Comparison of ENCODE assay signal across 15 mouse cellular contexts in genomic region chr3:123893691-123894090, GRCm38 (mm10).
DNase-seq lines count a peak whose midpoint lies in the region; ATAC-seq lines count a peak whose summit lies in the region.
"Had no signal": no experiment of that assay in that cellular context is flagged by ENCODE, and none has a peak within 500 bp of the region (broad histone marks: within the 10 kb centered on the region; RNA-seq: fewer than 3 reads in every experiment).

No protein-coding gene starts in this region.

- DNase-seq in kidney, postnatal 25 days: no peak
- peak; percentile 30 for DNase-seq in Muller cell, postnatal 12 days (ENCODE audit: inconsistent ontology term)
- peak; percentile 22 to 30 for DNase-seq in cerebellum, adult 18-20 months
- DNase-seq in cerebellum, postnatal 36 days: peak; percentile 8 to 27
- no peak for DNase-seq in B cell, adult 2 months
- no peak for DNase-seq in adipocyte (ENCODE audit: low spot score)
- DNase-seq: gastrocnemius, postnatal 14 days; heart, adult 2 months; kidney, adult 9 months; lung, adult 2 months; lung, postnatal 36 days had no signal

- peak; percentile 69; the same call in 1 of the 2 replicates for ATAC-seq in kidney, embryonic 14.5 days (ENCODE audit: low FRiP score, low TSS enrichment)

- no peak overlapping the region for H3K4me2 ChIP-seq in kidney, embryonic 14.5 days (replicated peaks; ENCODE audit: low read depth, low read length)
- H3K4me2 ChIP-seq: embryonic facial prominence, embryonic 13.5 days; heart, embryonic 15.5 days; stomach, embryonic 15.5 days had no signal

- H3K4me3 ChIP-seq in kidney, embryonic 14.5 days (ENCODE audit: low read length): no peak overlapping the region
- H3K4me3 ChIP-seq: embryonic facial prominence, embryonic 13.5 days; heart, adult 2 months; heart, embryonic 15.5 days; stomach, embryonic 15.5 days had no signal

- H3K27me3 ChIP-seq in kidney, embryonic 14.5 days (ENCODE audit: control insufficient read depth, insufficient read depth, low read length): no peaks in the 10 kb centered on the region
- H3K27me3 ChIP-seq: embryonic facial prominence, embryonic 13.5 days; heart, embryonic 15.5 days; stomach, embryonic 15.5 days had no signal

- H3K9ac ChIP-seq in kidney, embryonic 14.5 days (ENCODE audit: low read depth, low read length): no peak overlapping the region
- H3K9ac ChIP-seq: embryonic facial prominence, embryonic 13.5 days; heart, embryonic 15.5 days; stomach, embryonic 15.5 days had no signal

- H3K4me1 ChIP-seq in kidney, embryonic 14.5 days (ENCODE audit: control insufficient read depth, insufficient read depth, low read length): no peaks in the 10 kb centered on the region
- H3K4me1 ChIP-seq: embryonic facial prominence, embryonic 13.5 days; heart, embryonic 15.5 days; stomach, embryonic 15.5 days had no signal

- H3K36me3 ChIP-seq in kidney, embryonic 14.5 days (ENCODE audit: control insufficient read depth, insufficient read depth, low read length): no peaks in the 10 kb centered on the region
- H3K36me3 ChIP-seq: embryonic facial prominence, embryonic 13.5 days; heart, embryonic 15.5 days; stomach, embryonic 15.5 days had no signal

- H3K9me3 ChIP-seq in kidney, embryonic 14.5 days (ENCODE audit: control insufficient read depth, low read length): no peaks in the 10 kb centered on the region
- H3K9me3 ChIP-seq: embryonic facial prominence, embryonic 13.5 days; heart, embryonic 15.5 days; stomach, embryonic 15.5 days had no signal

- no peak overlapping the region for H3K27ac ChIP-seq in kidney, embryonic 14.5 days (ENCODE audit: low read depth, low read length)
- H3K27ac ChIP-seq: embryonic facial prominence, embryonic 13.5 days; heart, adult 2 months; heart, embryonic 15.5 days; stomach, embryonic 15.5 days had no signal

- WGBS in kidney, embryonic 14.5 days: 9% methylated on average over 3 of the region's 3 CpGs

Comparison
In these comparisons a context has a peak if more than half of its experiments do, and no peak if none do; other contexts are left out.
1. DNase-seq: peak in Muller cell, postnatal 12 days (single experiment), cerebellum, adult 18-20 months (2 of 2) and cerebellum, postnatal 36 days (2 of 2); none in kidney, postnatal 25 days (0 of 2), B cell, adult 2 months (0 of 2) and adipocyte (single experiment).